Mouse (Mus musculus) kidney, adult 2 months (tissue): ENCODE measurements at regions not wholly inside any gene's neighbourhood (a gene's known extent, or its start where the extent isn't known, plus 50 kb on each side); places are given as distances from the start of the nearest gene placed in this dataset.
A peak's percentile ranks its signal among the peaks of the same experiment; 100 is the strongest.

Experiments
- DNase-seq: peaks from one replicate; pipeline ENCODE4 v3.0.0; 2021
- H3K27ac ChIP-seq: fragments of 200-500 bp; 2 replicates; pipeline ENCODE4 v1.5.1; 2012; ENCODE audit warnings: low read depth, low read length, control low read depth, inconsistent platforms; ENCODE audit not compliant: insufficient read depth
- H3K27me3 ChIP-seq: fragments of 200-500 bp; replicated peaks from 2 replicates; pipeline ENCODE4 v1.6.1; 2012; ENCODE audit warnings: mild to moderate bottlenecking, moderate library complexity, low read length, inconsistent platforms; ENCODE audit not compliant: control insufficient read depth, insufficient read depth
- H3K36me3 ChIP-seq: fragments of 200-500 bp; 2 replicates; pipeline ENCODE4 v1.6.1; 2012; ENCODE audit warnings: mild to moderate bottlenecking, moderate library complexity, low read length, inconsistent platforms; ENCODE audit not compliant: control insufficient read depth, insufficient read depth
- H3K4me1 ChIP-seq: fragments of 200-500 bp; 2 replicates; pipeline ENCODE4 v1.6.1; 2011; ENCODE audit warnings: low read length; ENCODE audit not compliant: control insufficient read depth, insufficient read depth
- H3K4me3 ChIP-seq: fragments of 200-500 bp; 2 replicates; pipeline ENCODE4 v1.5.1; 2011; ENCODE audit warnings: mild to moderate bottlenecking, low read depth, low read length, control low read depth; ENCODE audit not compliant: insufficient read depth
- CTCF ChIP-seq: fragments of 200-500 bp; conservative IDR thresholded peaks from 2 replicates; pipeline ENCODE4 v1.5.1; 2011; ENCODE audit warnings: low read depth, mild to moderate bottlenecking, control low read depth, low read length, moderate library complexity, mixed read lengths; ENCODE audit not compliant: insufficient read depth, insufficient read length
- POLR2A ChIP-seq: fragments of 200-500 bp; IDR thresholded peaks from one replicate; pipeline ENCODE4 v1.6.1; 2011; ENCODE audit warnings: low read depth, low read length, control low read depth
- WGBS: fragments of 180-500 bp; shearing (Covaris S2); methylation state at CpG from one replicate; pipeline ENCODE4 v1.1.7; 2018; 5-methylcytosine and 5-hydroxymethylcytosine counted together

DNA sequence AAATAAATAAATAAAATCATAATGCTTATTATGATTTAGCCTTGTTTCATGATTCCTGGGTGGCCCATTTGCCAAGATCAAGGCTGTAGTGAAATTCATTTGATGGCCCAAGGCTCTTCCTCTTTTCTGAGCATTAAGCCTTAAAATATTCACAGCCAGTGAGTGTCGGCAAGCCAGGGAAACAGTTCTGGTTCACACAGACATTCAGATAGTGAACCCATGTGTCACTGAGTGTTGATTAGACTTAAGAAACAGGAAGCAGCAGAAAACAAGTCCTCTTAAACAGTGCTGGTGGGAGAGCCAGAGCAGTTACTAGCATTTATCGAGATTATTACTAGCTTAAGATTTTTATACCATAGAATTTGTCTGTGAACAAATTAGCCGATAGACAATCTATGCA is 201.7 kb upstream of the Cpeb2 start:
- H3K36me3 ChIP-seq, result no peaks in the 10 kb centered on the region
- 77% methylated on average over 3 of the region's 3 CpGs for WGBS
- TF ChIP-seq CTCF (no peak), POLR2A (no peak)
- peak overlapping the region; percentile 93; the same call in 1 of the 2 replicates for H3K27ac ChIP-seq
- H3K27me3 ChIP-seq, result no peaks in the 10 kb centered on the region
- peaks cover 14% of the 10 kb centered on the region; the same call in 1 of the 2 replicates for H3K4me1 ChIP-seq
- peak; percentile 25 for DNase-seq
- no peak overlapping the region for H3K4me3 ChIP-seq

DNA sequence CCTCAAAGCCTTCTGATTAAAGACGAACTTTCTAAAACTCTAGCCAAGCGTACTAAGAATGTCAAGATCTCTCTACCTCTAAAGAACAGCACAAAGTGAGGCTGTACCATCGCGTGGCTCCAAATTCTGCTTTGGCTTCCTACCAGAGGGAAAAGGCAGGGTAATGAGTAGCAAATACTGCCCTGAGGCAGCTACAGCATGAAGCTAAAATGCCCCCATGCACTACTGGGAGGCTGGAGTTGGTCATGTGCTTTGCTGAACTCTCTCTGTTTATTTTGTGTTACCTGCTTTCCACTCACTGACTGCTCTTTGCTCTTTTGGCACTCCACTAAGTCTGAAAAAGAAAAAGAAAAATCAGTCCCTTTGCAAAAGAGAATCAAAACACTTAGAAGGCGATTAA is 201.1 kb upstream of the Cpeb2 start:
- no peaks in the 10 kb centered on the region for H3K36me3 ChIP-seq
- peaks cover 14% of the 10 kb centered on the region; the same call in 1 of the 2 replicates for H3K4me1 ChIP-seq
- no peaks in the 10 kb centered on the region for H3K27me3 ChIP-seq
- DNase-seq, result peak; percentile 95
- no peak overlapping the region for H3K4me3 ChIP-seq
- whole genome bisulfite sequencing, result 33% methylated on average over 5 of the region's 5 CpGs
- peak overlapping the region; percentile 93 for H3K27ac ChIP-seq
- TF ChIP-seq POLR2A (no peak), CTCF (no peak)

DNA sequence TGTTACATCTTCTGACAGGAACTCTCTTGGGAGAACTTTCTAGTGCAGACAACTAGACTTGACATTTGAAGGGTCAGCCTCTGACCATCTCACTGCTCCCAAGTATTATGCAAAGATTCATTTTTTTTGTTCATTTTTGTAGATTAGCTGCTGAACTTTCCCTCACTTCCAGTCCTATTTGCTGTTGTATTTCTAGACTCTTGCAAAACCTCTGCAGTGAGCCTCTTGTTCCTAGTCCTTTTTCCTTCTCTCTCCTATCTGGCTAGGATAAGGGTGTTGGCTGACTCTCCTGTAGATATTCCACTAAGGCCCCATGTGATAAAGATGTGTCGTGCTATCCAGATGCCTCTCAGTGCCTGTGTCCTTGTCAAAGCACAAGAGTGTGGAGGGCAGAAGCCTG is 198.5 kb upstream of the Cpeb2 start:
- Histone ChIP-seq H3K27ac (no peak overlapping the region), H3K36me3 (no peaks in the 10 kb centered on the region), H3K27me3 (no peaks in the 10 kb centered on the region), H3K4me3 (no peak overlapping the region), H3K4me1 (peaks cover 18% of the 10 kb centered on the region; the same call in 1 of the 2 replicates)
- DNase-seq, result no peak
- WGBS, result 79% methylated on average over 1 of the region's 1 CpGs
- no peak for TF ChIP-seq CTCF
- TF ChIP-seq POLR2A, result no peak

DNA sequence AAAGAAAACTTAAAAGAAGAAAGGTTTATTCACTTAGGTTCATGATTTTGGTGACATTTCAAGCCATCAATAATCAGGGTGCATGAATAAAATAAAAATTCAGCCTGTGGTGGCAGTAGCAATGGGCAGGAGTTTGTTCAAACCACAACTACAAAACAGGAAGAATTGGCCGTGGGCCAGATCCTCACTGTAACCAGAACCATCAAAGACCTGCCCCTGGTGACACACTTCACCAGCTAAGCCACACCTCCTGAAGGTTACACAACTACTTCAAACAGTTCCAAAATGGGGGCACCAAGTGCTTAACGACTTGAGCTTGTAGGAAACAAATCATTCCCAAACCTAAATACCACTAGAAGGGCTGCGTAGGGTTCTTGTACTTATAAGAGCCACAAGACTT is 195.4 kb upstream of the Cpeb2 start:
- H3K36me3 ChIP-seq, result no peaks in the 10 kb centered on the region
- H3K4me1 ChIP-seq, result peaks cover 9% of the 10 kb centered on the region; the same call in 1 of the 2 replicates
- no peaks in the 10 kb centered on the region for H3K27me3 ChIP-seq
- H3K4me3 ChIP-seq, result no peak overlapping the region
- TF ChIP-seq CTCF (no peak), POLR2A (no peak)
- DNase-seq, result peak; percentile 89
- no peak overlapping the region for H3K27ac ChIP-seq
- whole genome bisulfite sequencing, result 40% methylated on average over 3 of the region's 3 CpGs

DNA sequence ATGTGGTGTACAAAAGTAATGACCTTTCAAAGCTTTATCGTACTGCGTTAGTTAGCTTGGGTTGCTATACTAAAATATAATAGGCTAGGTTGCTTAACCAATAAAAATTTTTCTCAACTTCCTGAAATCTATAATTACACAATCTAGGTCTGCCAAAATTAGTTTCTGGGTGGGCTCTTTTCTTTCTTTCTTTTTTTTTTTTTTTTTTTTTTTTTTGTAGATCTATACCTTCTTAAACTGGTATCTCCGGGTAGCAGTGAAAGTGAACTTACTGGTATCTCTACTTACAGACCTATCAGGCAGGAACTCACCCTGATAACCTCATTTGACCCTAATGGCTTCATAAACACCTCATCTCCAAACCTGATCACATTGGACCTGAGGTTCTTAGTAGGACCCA is 193.4 kb upstream of the Cpeb2 start:
- Histone ChIP-seq H3K36me3 (no peaks in the 10 kb centered on the region), H3K4me3 (no peak overlapping the region), H3K4me1 (peaks cover 3% of the 10 kb centered on the region; the same call in 1 of the 2 replicates), H3K27ac (no peak overlapping the region), H3K27me3 (no peaks in the 10 kb centered on the region)
- 98% methylated on average over 3 of the region's 3 CpGs for WGBS
- no peak for TF ChIP-seq POLR2A
- TF ChIP-seq CTCF, result no peak
- DNase-seq, result no peak

DNA sequence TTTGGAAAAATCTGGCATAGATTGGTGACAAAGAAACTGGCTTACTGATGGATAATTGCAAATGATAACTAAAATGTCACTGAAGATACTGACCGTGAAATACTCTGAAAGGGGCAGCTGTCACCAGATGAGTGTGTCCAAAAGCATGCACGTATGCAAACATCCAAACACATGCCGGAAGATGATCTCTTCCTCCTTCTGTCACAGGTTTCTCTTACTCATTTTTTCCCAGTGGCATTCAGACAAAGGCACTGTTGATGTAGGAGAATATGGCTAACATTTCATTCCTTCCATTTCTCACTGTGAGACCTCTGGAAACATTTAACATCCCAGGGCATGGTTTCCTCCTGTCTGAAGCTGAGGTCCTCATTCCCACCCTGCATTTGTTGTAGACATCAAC is 190.4 kb upstream of the Cpeb2 start:
- H3K36me3 ChIP-seq, result no peaks in the 10 kb centered on the region
- 86% methylated on average over 3 of the region's 3 CpGs for WGBS
- H3K27me3 ChIP-seq, result no peaks in the 10 kb centered on the region
- H3K4me3 ChIP-seq, result no peak overlapping the region
- H3K27ac ChIP-seq, result no peak overlapping the region
- DNase-seq, result no peak
- peaks cover 3% of the 10 kb centered on the region; the same call in 1 of the 2 replicates for H3K4me1 ChIP-seq
- TF ChIP-seq CTCF (no peak), POLR2A (no peak)

GRCm38 (mm10) chr5:43045860-43046259 is 187.1 kb upstream of the Cpeb2 start:
- Histone ChIP-seq H3K27me3 (no peaks in the 10 kb centered on the region), H3K36me3 (no peaks in the 10 kb centered on the region), H3K4me3 (no peak overlapping the region), H3K4me1 (peaks cover under 1% of the 10 kb centered on the region; the same call in 1 of the 2 replicates), H3K27ac (no peak overlapping the region)
- 73% methylated on average over 3 of the region's 3 CpGs for WGBS
- TF ChIP-seq POLR2A (no peak), CTCF (no peak)
- DNase-seq, result no peak
